Mouse (Mus musculus): ENCODE measurements around the gene Cog3. TPM values are rescaled to one million over a fixed set of nuclear protein-coding genes. Genes with fewer than 3 reads are reported as not detected.

Cog3 gene
- 22.5 and 23.9 TPM in 2 replicates for polyA plus RNA-seq (2014; fragmentation: Nextera tagmentation; extraction: Ambion mirVana)

DNA sequence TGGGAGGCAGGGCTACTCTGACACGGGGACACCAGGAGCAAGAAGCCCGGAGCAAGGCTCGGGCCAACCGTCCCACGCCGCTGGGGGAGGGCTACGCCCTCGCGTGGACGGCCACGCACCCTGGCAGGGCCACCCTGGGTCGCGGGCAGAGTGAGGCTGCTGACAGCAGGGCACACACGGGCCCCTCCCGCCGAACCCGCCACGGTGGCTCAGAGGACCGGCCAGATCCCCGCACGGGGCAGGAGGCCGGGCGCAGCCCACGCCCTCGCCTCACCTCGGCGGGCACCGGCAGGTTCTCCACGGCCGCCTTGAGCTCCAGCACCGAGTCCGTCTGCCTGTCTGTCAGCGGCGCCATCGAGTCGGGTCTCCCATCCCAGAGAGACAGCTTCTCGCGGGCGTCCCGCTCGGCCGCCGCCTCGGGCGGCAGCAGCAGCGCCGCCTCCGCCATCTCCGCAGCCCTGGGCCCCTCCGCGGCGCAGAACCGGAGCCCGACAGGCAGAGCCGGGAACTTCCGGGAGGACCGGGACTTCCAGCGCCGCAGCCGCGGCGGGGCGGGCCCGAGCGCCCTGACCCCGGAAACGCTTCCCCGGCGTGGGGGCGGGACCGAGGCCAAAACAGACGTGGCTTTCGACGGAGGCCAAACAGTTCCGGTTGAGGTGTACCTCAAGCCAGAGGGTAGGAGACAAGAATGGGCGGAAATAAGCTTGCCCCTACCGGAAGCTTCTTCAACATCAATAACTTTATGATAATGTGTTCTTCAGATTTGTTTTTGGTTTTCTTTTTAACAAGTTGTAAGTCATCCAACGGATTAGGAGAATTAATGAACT, at the start of gene Cog3:
Gene Cog3, minus strand, starts transcription at position 527 of the 827 bp plus-strand sequence.
- Histone ChIP-seq H3K4me2 (ENCODE audit: low read depth, low read length, severe bottlenecking) (peak within 1 kb of the TSS; percentile 76), H3K9ac (ENCODE audit: low read length) (peak within 1 kb of the TSS; percentile 82), H3K9me3 (ENCODE audit: control insufficient read depth, low read length) (no peaks in the 10 kb centered on the region), H3K27me3 (ENCODE audit: control insufficient read depth, insufficient read depth, low read length) (no peaks in the 10 kb centered on the region), H3K36me3 (ENCODE audit: control insufficient read depth, insufficient read depth, low read length) (no peaks in the 10 kb centered on the region), H3K4me1 (replicated peaks; ENCODE audit: control insufficient read depth, insufficient read depth, low read length) (peaks cover 7% of the 10 kb centered on the region; the same call in 1 of the 2 replicates), H3K4me3 (ENCODE audit: low read depth, low read length) (peak within 1 kb of the TSS; percentile 92), H3K27ac (ENCODE audit: low read depth, low read length) (peak within 1 kb of the TSS; percentile 59)
- WGBS, result 1% methylated on average over 73 of the region's 78 CpGs
- DNase-seq (ENCODE audit: low spot score) (peak; percentile 95), ATAC-seq (replicated peaks; ENCODE audit: low FRiP score) (peak; percentile 96)

DNA sequence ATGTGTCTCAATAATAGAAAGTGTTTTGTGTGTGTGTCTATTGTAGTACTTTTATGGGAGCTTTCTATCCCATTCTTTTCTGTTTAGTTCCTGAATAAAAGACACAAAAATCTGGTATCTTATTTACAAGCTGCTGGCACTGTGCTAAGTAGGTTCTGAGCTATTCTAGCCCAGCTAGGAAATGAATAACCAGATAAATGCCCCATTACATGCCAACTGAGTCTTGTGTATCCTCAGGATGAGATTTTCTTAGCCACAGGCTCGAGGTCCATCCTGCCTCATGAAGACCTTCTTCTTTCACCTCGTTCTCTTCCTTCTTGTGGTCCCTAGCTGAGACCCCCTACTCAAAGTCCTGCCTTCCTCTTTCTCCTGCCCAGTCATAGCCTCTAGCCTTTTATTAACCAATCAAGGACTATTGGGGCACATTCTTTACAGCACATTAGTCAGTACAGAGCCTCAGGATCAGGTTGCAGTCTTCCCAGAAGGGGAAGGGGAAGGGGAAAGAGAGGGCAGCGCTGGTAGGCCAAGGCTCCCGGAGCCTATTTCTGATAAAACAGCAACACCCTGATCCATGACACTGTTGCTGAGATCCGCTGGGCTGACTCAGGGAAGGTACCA, 43.6 kb upstream of the Cog3 start:
- Histone ChIP-seq H3K36me3 (ENCODE audit: control insufficient read depth, insufficient read depth, low read length) (no peaks in the 10 kb centered on the region), H3K4me3 (ENCODE audit: low read depth, low read length) (no peak overlapping the region), H3K27ac (ENCODE audit: low read depth, low read length) (no peak overlapping the region), H3K4me2 (ENCODE audit: low read depth, low read length, severe bottlenecking) (no peak overlapping the region), H3K9me3 (ENCODE audit: control insufficient read depth, low read length) (no peaks in the 10 kb centered on the region), H3K9ac (ENCODE audit: low read length) (no peak overlapping the region), H3K27me3 (ENCODE audit: control insufficient read depth, insufficient read depth, low read length) (no peaks in the 10 kb centered on the region), H3K4me1 (replicated peaks; ENCODE audit: control insufficient read depth, insufficient read depth, low read length) (no peaks in the 10 kb centered on the region)
- DNase-seq (ENCODE audit: low spot score), result no peak
- ATAC-seq (replicated peaks; ENCODE audit: low FRiP score), result no peak
- WGBS, result 52% methylated on average over 5 of the region's 5 CpGs

DNA sequence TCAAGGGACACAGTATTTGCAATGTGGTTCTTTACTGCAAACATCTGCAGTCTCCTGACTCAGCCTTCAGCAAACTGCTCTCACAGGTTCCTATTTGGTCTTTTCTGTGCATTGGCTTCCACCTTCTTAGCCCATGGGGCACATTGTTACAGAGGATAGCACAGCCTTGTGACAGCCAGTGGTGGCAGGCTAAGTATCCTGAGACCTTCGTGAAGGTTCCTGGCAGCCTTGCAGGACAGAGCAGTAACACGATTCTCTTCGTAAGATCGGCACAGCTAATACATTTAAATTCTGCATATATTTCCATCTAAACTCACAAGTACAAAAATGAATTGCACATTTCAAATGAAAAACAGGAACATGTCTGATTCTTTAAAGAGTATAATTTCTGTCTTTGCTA, 41.6 kb upstream of the Cog3 start:
- Histone ChIP-seq H3K4me2 (ENCODE audit: low read depth, low read length, severe bottlenecking) (no peak overlapping the region), H3K9ac (ENCODE audit: low read length) (no peak overlapping the region), H3K4me1 (replicated peaks; ENCODE audit: control insufficient read depth, insufficient read depth, low read length) (no peaks in the 10 kb centered on the region), H3K36me3 (ENCODE audit: control insufficient read depth, insufficient read depth, low read length) (no peaks in the 10 kb centered on the region), H3K4me3 (ENCODE audit: low read depth, low read length) (no peak overlapping the region), H3K27me3 (ENCODE audit: control insufficient read depth, insufficient read depth, low read length) (no peaks in the 10 kb centered on the region), H3K9me3 (ENCODE audit: control insufficient read depth, low read length) (no peaks in the 10 kb centered on the region), H3K27ac (ENCODE audit: low read depth, low read length) (no peak overlapping the region)
- ATAC-seq (replicated peaks; ENCODE audit: low FRiP score), result no peak
- no peak for DNase-seq (ENCODE audit: low spot score)
- WGBS, result 84% methylated on average over 4 of the region's 4 CpGs

DNA sequence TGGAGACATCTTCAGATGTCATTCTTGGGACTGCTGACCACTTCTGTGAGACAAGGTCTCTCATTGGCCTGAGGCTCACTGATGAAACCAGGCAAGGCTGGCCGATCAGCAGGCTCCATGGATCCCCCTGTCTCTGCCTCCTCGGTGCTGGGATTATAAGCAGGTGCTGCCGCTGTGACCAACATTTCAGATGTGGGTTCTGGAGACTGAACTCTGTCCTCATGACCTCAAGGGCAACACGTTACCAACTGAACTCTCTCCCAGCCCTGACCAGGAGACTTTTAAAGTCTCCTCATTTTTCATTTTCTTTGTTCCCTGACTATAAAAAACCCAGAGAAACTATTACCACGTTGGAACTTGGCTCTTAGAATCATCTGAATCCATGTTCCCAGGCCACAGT, 40.4 kb upstream of the Cog3 start:
- no peak overlapping the region for H3K4me2 ChIP-seq (ENCODE audit: low read depth, low read length, severe bottlenecking)
- ATAC-seq (replicated peaks; ENCODE audit: low FRiP score) (no peak), DNase-seq (ENCODE audit: low spot score) (no peak)
- WGBS, result 80% methylated on average over 5 of the region's 5 CpGs
- H3K4me3 ChIP-seq (ENCODE audit: low read depth, low read length), result no peak overlapping the region
- H3K27ac ChIP-seq (ENCODE audit: low read depth, low read length), result no peak overlapping the region
- no peaks in the 10 kb centered on the region for H3K9me3 ChIP-seq (ENCODE audit: control insufficient read depth, low read length)
- H3K4me1 ChIP-seq (replicated peaks; ENCODE audit: control insufficient read depth, insufficient read depth, low read length), result no peaks in the 10 kb centered on the region
- no peak overlapping the region for H3K9ac ChIP-seq (ENCODE audit: low read length)
- H3K36me3 ChIP-seq (ENCODE audit: control insufficient read depth, insufficient read depth, low read length), result no peaks in the 10 kb centered on the region
- no peaks in the 10 kb centered on the region for H3K27me3 ChIP-seq (ENCODE audit: control insufficient read depth, insufficient read depth, low read length)

DNA sequence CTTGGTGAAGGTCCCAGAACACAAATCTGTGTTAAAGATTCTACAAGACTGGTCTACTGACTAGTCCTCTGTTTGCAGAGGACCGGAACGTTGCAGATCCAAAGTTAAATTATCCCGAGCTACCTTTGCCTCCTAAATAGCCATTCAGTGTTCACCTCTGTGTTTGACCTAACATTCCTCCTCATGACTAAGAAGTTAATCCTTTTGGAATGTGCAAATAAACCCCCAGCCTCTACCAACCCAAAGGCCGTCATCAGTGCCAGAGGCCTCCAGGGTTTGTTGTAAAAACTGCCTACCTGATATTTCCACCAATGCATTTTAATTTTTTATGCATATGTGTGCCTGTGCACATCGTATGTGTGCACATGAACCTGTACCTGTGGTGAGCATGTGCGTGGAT, 40.0 kb upstream of the Cog3 start:
- no peaks in the 10 kb centered on the region for H3K4me1 ChIP-seq (replicated peaks; ENCODE audit: control insufficient read depth, insufficient read depth, low read length)
- H3K4me3 ChIP-seq (ENCODE audit: low read depth, low read length), result no peak overlapping the region
- no peaks in the 10 kb centered on the region for H3K36me3 ChIP-seq (ENCODE audit: control insufficient read depth, insufficient read depth, low read length)
- DNase-seq (ENCODE audit: low spot score) (no peak), ATAC-seq (replicated peaks; ENCODE audit: low FRiP score) (no peak)
- WGBS, result 74% methylated on average over 6 of the region's 6 CpGs
- no peaks in the 10 kb centered on the region for H3K9me3 ChIP-seq (ENCODE audit: control insufficient read depth, low read length)
- no peaks in the 10 kb centered on the region for H3K27me3 ChIP-seq (ENCODE audit: control insufficient read depth, insufficient read depth, low read length)
- no peak overlapping the region for H3K4me2 ChIP-seq (ENCODE audit: low read depth, low read length, severe bottlenecking)
- no peak overlapping the region for H3K9ac ChIP-seq (ENCODE audit: low read length)
- H3K27ac ChIP-seq (ENCODE audit: low read depth, low read length), result no peak overlapping the region

GRCm38 (mm10) chr14:75793110-75793509, 38.8 kb upstream of the Cog3 start:
- Histone ChIP-seq H3K27me3 (ENCODE audit: control insufficient read depth, insufficient read depth, low read length) (no peaks in the 10 kb centered on the region), H3K27ac (ENCODE audit: low read depth, low read length) (no peak overlapping the region), H3K9ac (ENCODE audit: low read length) (no peak overlapping the region), H3K4me3 (ENCODE audit: low read depth, low read length) (no peak overlapping the region), H3K9me3 (ENCODE audit: control insufficient read depth, low read length) (no peaks in the 10 kb centered on the region), H3K4me1 (replicated peaks; ENCODE audit: control insufficient read depth, insufficient read depth, low read length) (no peaks in the 10 kb centered on the region), H3K4me2 (ENCODE audit: low read depth, low read length, severe bottlenecking) (no peak overlapping the region), H3K36me3 (ENCODE audit: control insufficient read depth, insufficient read depth, low read length) (no peaks in the 10 kb centered on the region)
- 92% methylated on average over 4 of the region's 4 CpGs for WGBS
- ATAC-seq (replicated peaks; ENCODE audit: low FRiP score) (no peak), DNase-seq (ENCODE audit: low spot score) (no peak)

GRCm38 (mm10) chr14:75791372-75791771, 37.1 kb upstream of the Cog3 start:
- Histone ChIP-seq H3K4me1 (replicated peaks; ENCODE audit: control insufficient read depth, insufficient read depth, low read length) (no peaks in the 10 kb centered on the region), H3K4me2 (ENCODE audit: low read depth, low read length, severe bottlenecking) (no peak overlapping the region), H3K9me3 (ENCODE audit: control insufficient read depth, low read length) (no peaks in the 10 kb centered on the region), H3K36me3 (ENCODE audit: control insufficient read depth, insufficient read depth, low read length) (no peaks in the 10 kb centered on the region), H3K9ac (ENCODE audit: low read length) (no peak overlapping the region), H3K27ac (ENCODE audit: low read depth, low read length) (no peak overlapping the region), H3K27me3 (ENCODE audit: control insufficient read depth, insufficient read depth, low read length) (no peaks in the 10 kb centered on the region), H3K4me3 (ENCODE audit: low read depth, low read length) (no peak overlapping the region)
- ATAC-seq (replicated peaks; ENCODE audit: low FRiP score) (no peak), DNase-seq (ENCODE audit: low spot score) (no peak)
- WGBS, result 88% methylated on average over 3 of the region's 3 CpGs

- DNase-seq (ENCODE audit: low spot score), result no peak
- Histone ChIP-seq H3K4me2 (ENCODE audit: low read depth, low read length, severe bottlenecking) (no peak overlapping the region), H3K9me3 (ENCODE audit: control insufficient read depth, low read length) (no peaks in the 10 kb centered on the region), H3K4me3 (ENCODE audit: low read depth, low read length) (no peak overlapping the region), H3K36me3 (ENCODE audit: control insufficient read depth, insufficient read depth, low read length) (no peaks in the 10 kb centered on the region), H3K4me1 (replicated peaks; ENCODE audit: control insufficient read depth, insufficient read depth, low read length) (0 out of 2 replicates have a peak, but pooled peaks cover 2% of the 10 kb centered on the region), H3K9ac (ENCODE audit: low read length) (no peak overlapping the region), H3K27me3 (ENCODE audit: control insufficient read depth, insufficient read depth, low read length) (no peaks in the 10 kb centered on the region), H3K27ac (ENCODE audit: low read depth, low read length) (no peak overlapping the region)
- no peak for ATAC-seq (replicated peaks; ENCODE audit: low FRiP score)
- 87% methylated on average over 3 of the region's 3 CpGs for WGBS
These were observed 36.2 kb upstream of the Cog3 start for GRCm38 (mm10) chr14:75790411-75790996.

All from forebrain, embryonic 11.5 days (tissue).